Mouse (Mus musculus) liver, embryonic 16.5 days (tissue): ENCODE measurements around the gene Ostf1. TPM values are rescaled to one million over a fixed set of nuclear protein-coding genes. Genes with fewer than 3 reads are reported as not detected.

Experiments used
- ATAC-seq: fragments of 200-750 bp; cut with Nextera tagmentation; 2 replicates; pipeline ENCODE4 v1.8.0; 2017; ENCODE audit warnings: low read depth, mild to moderate bottlenecking, moderate number of reproducible peaks, moderate library complexity
- H3K27ac ChIP-seq: fragments of 300-500 bp; sonication (generic); 2 replicates; pipeline ENCODE4 v1.5.1; 2014; ENCODE audit warnings: mild to moderate bottlenecking, low read length
- H3K27me3 ChIP-seq: fragments of 300-500 bp; sonication (generic); 2 replicates; pipeline ENCODE4 v1.6.1; 2014; ENCODE audit warnings: low read depth, low read length, mixed read lengths; ENCODE audit not compliant: control insufficient read depth, insufficient read depth
- H3K36me3 ChIP-seq: fragments of 300-500 bp; sonication (generic); 2 replicates; pipeline ENCODE4 v1.6.1; 2014; ENCODE audit warnings: mild to moderate bottlenecking; ENCODE audit not compliant: control insufficient read depth, insufficient read depth
- H3K4me1 ChIP-seq: fragments of 300-500 bp; sonication (generic); 2 replicates; pipeline ENCODE4 v1.6.1; 2014; ENCODE audit warnings: low read depth, low read length, mixed read lengths; ENCODE audit not compliant: control insufficient read depth
- H3K4me2 ChIP-seq: fragments of 300-500 bp; sonication (generic); 2 replicates; pipeline ENCODE4 v1.6.1; 2014; ENCODE audit warnings: low read depth, low read length, mixed read lengths
- H3K4me3 ChIP-seq: fragments of 300-500 bp; sonication (generic); 2 replicates; pipeline ENCODE4 v1.5.1; 2014; ENCODE audit warnings: low read depth, mild to moderate bottlenecking, low read length
- H3K9ac ChIP-seq: fragments of 300-500 bp; sonication (generic); 2 replicates; pipeline ENCODE4 v1.6.1; 2014; ENCODE audit warnings: low read depth, low read length
- H3K9me3 ChIP-seq: fragments of 300-500 bp; sonication (generic); replicated peaks from 2 replicates; pipeline ENCODE4 v1.6.1; 2016; ENCODE audit warnings: low read length; ENCODE audit not compliant: control insufficient read depth
- WGBS: fragments of 180-500 bp; shearing (Covaris S2); extraction: QIAGEN DNeasy Blood & Tissue Kit; methylation state at CpG from one replicate; pipeline ENCODE4 v1.1.7; 2014; ENCODE audit not compliant: insufficient replicate concordance; 5-methylcytosine and 5-hydroxymethylcytosine counted together
- polyA plus RNA-seq: library from polyadenylated mRNA; unstranded; fragments of >200 nt; fragmentation: Nextera tagmentation; extraction: Ambion mirVana; gene quantifications from 2 replicates; pipeline ENCODE4 v1.2.1, GENCODE M21; 2015

The Ostf1 gene
- polyA plus RNA-seq, 1 experiment from 2014 or later: 58.2 TPM

DNA sequence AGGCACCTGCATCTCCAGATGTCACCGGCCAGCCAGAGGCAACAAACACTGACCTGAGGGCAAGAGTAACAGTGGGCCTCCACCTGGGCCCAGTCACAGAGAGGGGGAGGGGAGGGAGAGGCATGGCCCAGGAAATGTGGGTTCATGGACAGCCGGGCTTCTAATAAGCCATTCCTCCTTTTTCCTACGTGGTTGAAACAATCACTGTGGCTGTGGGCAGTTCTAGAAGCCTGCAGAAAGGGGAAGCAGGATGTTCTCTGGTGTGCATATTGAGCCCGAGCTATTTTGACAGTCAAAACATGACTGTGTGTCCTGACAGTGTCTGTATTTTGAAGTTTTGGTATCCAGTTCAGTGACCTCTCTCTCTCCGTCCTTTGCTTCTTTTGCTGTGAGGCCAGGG is 7.3 kb upstream of the Ostf1 start:
- Histone ChIP-seq H3K36me3 (no peaks in the 10 kb centered on the region), H3K9ac (no peak overlapping the region), H3K27me3 (no peaks in the 10 kb centered on the region), H3K4me1 (peaks cover 7% of the 10 kb centered on the region), H3K4me3 (no peak overlapping the region), H3K4me2 (no peak overlapping the region), H3K27ac (no peak overlapping the region), H3K9me3 (no peaks in the 10 kb centered on the region)
- 28% methylated on average over 5 of the region's 5 CpGs for WGBS
- no peak for ATAC-seq

DNA sequence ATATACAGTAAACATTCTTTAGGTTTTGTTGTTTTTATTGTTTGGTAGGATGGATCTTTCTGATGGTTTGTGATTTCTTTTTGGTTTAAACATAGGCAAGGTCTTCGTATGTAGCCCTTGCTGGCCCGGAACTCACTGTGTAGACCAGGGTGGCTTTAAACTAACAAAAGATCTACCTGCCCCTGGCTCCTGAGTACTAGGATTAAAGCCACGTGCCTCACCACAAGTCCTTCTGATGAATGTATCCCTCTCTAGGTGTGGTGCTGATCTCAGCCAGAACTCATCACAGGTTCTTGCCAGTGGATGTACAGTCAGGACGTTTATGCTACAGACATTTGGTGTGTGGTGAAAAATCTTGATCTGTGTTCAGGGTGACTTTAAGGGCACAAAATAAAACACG is 6.3 kb upstream of the Ostf1 start:
- no peak overlapping the region for H3K9ac ChIP-seq
- 67% methylated on average over 5 of the region's 5 CpGs for WGBS
- H3K27ac ChIP-seq: no peak overlapping the region
- H3K4me2 ChIP-seq: no peak overlapping the region
- no peaks in the 10 kb centered on the region for H3K36me3 ChIP-seq
- ATAC-seq: no peak
- no peaks in the 10 kb centered on the region for H3K4me1 ChIP-seq
- no peaks in the 10 kb centered on the region for H3K9me3 ChIP-seq
- no peak overlapping the region for H3K4me3 ChIP-seq
- H3K27me3 ChIP-seq: no peaks in the 10 kb centered on the region

- Histone ChIP-seq H3K27me3 (no peaks in the 10 kb centered on the region), H3K4me2 (peak overlapping the region; percentile 78), H3K36me3 (no peaks in the 10 kb centered on the region), H3K9ac (peak overlapping the region; percentile 54), H3K27ac (no peak overlapping the region), H3K4me3 (peak overlapping the region; percentile 90), H3K4me1 (peaks cover 10% of the 10 kb centered on the region), H3K9me3 (no peaks in the 10 kb centered on the region)
- ATAC-seq: no peak
- 53% methylated on average over 13 of the region's 13 CpGs for WGBS
Observed at GRCm38 (mm10) chr19:18632231-18633185, 885 bp upstream of the Ostf1 start.

DNA sequence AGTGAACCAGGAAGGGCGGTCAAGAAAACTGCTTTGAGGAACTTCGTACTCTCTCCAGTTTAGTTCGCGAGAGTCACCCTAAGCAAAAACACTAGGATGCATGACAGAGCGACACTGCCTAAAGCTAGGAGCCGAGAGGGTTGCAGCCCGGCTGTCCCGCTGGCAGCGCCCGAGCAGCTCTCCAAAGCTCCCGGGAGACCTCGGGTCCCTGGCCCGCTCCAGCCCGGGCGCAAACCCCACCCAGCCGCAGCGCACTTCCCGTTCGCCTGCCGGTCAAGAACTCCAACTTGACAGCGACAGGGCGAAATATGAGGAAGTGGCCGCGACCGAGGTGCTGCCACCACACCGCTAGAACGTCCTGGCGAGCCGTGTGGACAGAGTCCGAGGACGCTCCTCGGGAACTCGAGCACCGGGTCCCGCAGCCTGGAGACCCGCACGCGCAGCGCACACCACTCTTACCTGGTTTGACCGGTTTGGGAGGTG is 421 bp downstream of the Ostf1 start:
- Histone ChIP-seq H3K4me3 (peak overlapping the region; percentile 90), H3K36me3 (no peaks in the 10 kb centered on the region), H3K4me1 (peaks cover 10% of the 10 kb centered on the region), H3K27me3 (no peaks in the 10 kb centered on the region), H3K9me3 (no peaks in the 10 kb centered on the region), H3K4me2 (peak overlapping the region; percentile 78), H3K9ac (peak overlapping the region; percentile 87), H3K27ac (peak overlapping the region; percentile 92)
- ATAC-seq: peak; percentile 67
- WGBS: under 1% methylated on average over 40 of the region's 40 CpGs

- WGBS: 10% methylated on average over 17 of the region's 17 CpGs
- Histone ChIP-seq H3K9ac (peak overlapping the region; percentile 87), H3K27ac (peak overlapping the region; percentile 92), H3K36me3 (no peaks in the 10 kb centered on the region), H3K4me2 (peak overlapping the region; percentile 78), H3K4me1 (peaks cover 10% of the 10 kb centered on the region), H3K9me3 (no peaks in the 10 kb centered on the region), H3K4me3 (peak overlapping the region; percentile 90), H3K27me3 (no peaks in the 10 kb centered on the region)
- ATAC-seq: no peak
Observed at GRCm38 (mm10) chr19:18630221-18631119, 1.2 kb downstream of the Ostf1 start.

GRCm38 (mm10) chr19:18629589-18629988 is 2.0 kb downstream of the Ostf1 start:
- no peak overlapping the region for H3K27ac ChIP-seq
- peaks cover 10% of the 10 kb centered on the region for H3K4me1 ChIP-seq
- no peak overlapping the region for H3K9ac ChIP-seq
- no peaks in the 10 kb centered on the region for H3K36me3 ChIP-seq
- WGBS: 69% methylated on average over 1 of the region's 1 CpGs
- H3K27me3 ChIP-seq: no peaks in the 10 kb centered on the region
- ATAC-seq: no peak
- H3K9me3 ChIP-seq: no peaks in the 10 kb centered on the region
- H3K4me3 ChIP-seq: no peak overlapping the region
- H3K4me2 ChIP-seq: no peak overlapping the region; the same call in 1 of the 2 replicates

GRCm38 (mm10) chr19:18623894-18624293 is 7.7 kb downstream of the Ostf1 start:
- ATAC-seq: no peak
- Histone ChIP-seq H3K4me3 (no peak overlapping the region), H3K27ac (no peak overlapping the region), H3K27me3 (no peaks in the 10 kb centered on the region), H3K9ac (no peak overlapping the region), H3K4me1 (peaks cover 9% of the 10 kb centered on the region; the same call in 1 of the 2 replicates), H3K36me3 (no peaks in the 10 kb centered on the region), H3K9me3 (no peaks in the 10 kb centered on the region), H3K4me2 (no peak overlapping the region)
- WGBS: 45% methylated on average over 2 of the region's 2 CpGs

- Histone ChIP-seq H3K9me3 (no peaks in the 10 kb centered on the region), H3K36me3 (no peaks in the 10 kb centered on the region), H3K4me1 (peaks cover 10% of the 10 kb centered on the region; the same call in 1 of the 2 replicates), H3K4me2 (no peak overlapping the region), H3K27me3 (no peaks in the 10 kb centered on the region), H3K27ac (no peak overlapping the region), H3K9ac (no peak overlapping the region), H3K4me3 (no peak overlapping the region)
- 45% methylated on average over 1 of the region's 1 CpGs for WGBS
- no peak for ATAC-seq
Observed at GRCm38 (mm10) chr19:18619691-18620090, 11.9 kb downstream of the Ostf1 start.
